Mouse (Mus musculus) heart, postnatal 0 days (tissue): ENCODE results near the gene Pde1c. TPM values are rescaled to one million over a fixed set of nuclear protein-coding genes. Genes with fewer than 3 reads are reported as not detected.

Experiments
- ATAC-seq: fragments of 200-750 bp; cut with Nextera tagmentation; 2 replicates; pipeline ENCODE4 v1.8.0; 2017; ENCODE audit warnings: low read depth, moderate number of reproducible peaks, moderate library complexity; ENCODE audit not compliant: insufficient read depth
- DNase-seq: peaks from one replicate; pipeline ENCODE4 v3.0.0-alpha.2; 2016; ENCODE audit warnings: low spot score
- H3K27ac ChIP-seq: fragments of 300-500 bp; sonication (generic); 2 replicates; pipeline ENCODE4 v1.5.1; 2014; ENCODE audit warnings: low read depth, mild to moderate bottlenecking
- H3K27me3 ChIP-seq: fragments of 300-500 bp; sonication (generic); 2 replicates; pipeline ENCODE4 v1.6.1; 2014; ENCODE audit warnings: low read length, mixed read lengths; ENCODE audit not compliant: control insufficient read depth, insufficient read depth
- H3K36me3 ChIP-seq: fragments of 300-500 bp; sonication (generic); replicated peaks from 2 replicates; pipeline ENCODE4 v1.6.1; 2014; ENCODE audit warnings: low read length, mixed read lengths; ENCODE audit not compliant: control insufficient read depth, insufficient read depth
- H3K4me1 ChIP-seq: fragments of 300-500 bp; sonication (generic); 2 replicates; pipeline ENCODE4 v1.6.1; 2014; ENCODE audit warnings: antibody characterized with exemption; ENCODE audit not compliant: control insufficient read depth, insufficient read depth
- H3K4me2 ChIP-seq: fragments of 300-500 bp; sonication (generic); 2 replicates; pipeline ENCODE4 v1.6.1; 2014; ENCODE audit warnings: low read depth, mild to moderate bottlenecking, low read length, moderate library complexity
- H3K4me3 ChIP-seq: fragments of 300-500 bp; sonication (generic); 2 replicates; pipeline ENCODE4 v1.5.1; 2014; ENCODE audit warnings: low read depth, low read length
- H3K9ac ChIP-seq: fragments of 300-500 bp; sonication (generic); replicated peaks from 2 replicates; pipeline ENCODE4 v1.6.1; 2014; ENCODE audit warnings: low read depth, low read length, mixed read lengths
- H3K9me3 ChIP-seq: fragments of 300-500 bp; sonication (generic); replicated peaks from 2 replicates; pipeline ENCODE4 v1.6.1; 2016; ENCODE audit warnings: low read length; ENCODE audit not compliant: control insufficient read depth
- CTCF ChIP-seq: IDR thresholded peaks from 2 replicates; pipeline ENCODE4 v1.5.1; 2016; ENCODE audit warnings: antibody characterized with exemption, control low read depth, low read depth
- EP300 ChIP-seq: IDR thresholded peaks from 2 replicates; pipeline ENCODE4 v1.6.1; 2016; ENCODE audit warnings: antibody characterized with exemption, low read depth
- WGBS: fragments of 180-500 bp; shearing (Covaris S2); extraction: QIAGEN DNeasy Blood & Tissue Kit; methylation state at CpG from one replicate; pipeline ENCODE4 v1.1.7; 2014; 5-methylcytosine and 5-hydroxymethylcytosine counted together
- polyA plus RNA-seq: library from polyadenylated mRNA; unstranded; fragments of >200 nt; fragmentation: Nextera tagmentation; extraction: Ambion mirVana; gene quantifications from 2 replicates; pipeline ENCODE4 v1.2.1, GENCODE M21; 2015
- total RNA-seq: library from RNA; depleted of rRNA; stranded (reverse); fragments of >200 nt; gene quantifications from 2 replicates; pipeline ENCODE4 v1.2.3, GENCODE M21; 2014; ENCODE audit warnings: low replicate concordance

Gene Pde1c
- total and polyA plus RNA-seq, 2 experiments from 2014 or later: 26.8 to 83.2 TPM

- Histone ChIP-seq H3K4me2 (no peak overlapping the region), H3K4me3 (no peak overlapping the region), H3K27ac (no peak overlapping the region), H3K36me3 (no peaks in the 10 kb centered on the region), H3K9me3 (no peaks in the 10 kb centered on the region), H3K27me3 (no peaks in the 10 kb centered on the region), H3K9ac (no peak overlapping the region), H3K4me1 (no peaks in the 10 kb centered on the region)
- no peak for DNase-seq
- no peak for ATAC-seq
- TF ChIP-seq EP300: no peak
- no peak for TF ChIP-seq CTCF
- WGBS: 80% methylated on average over 4 of the region's 4 CpGs
Observed at GRCm38 (mm10) chr6:56441501-56441900, 127.4 kb downstream of the Pde1c start.

GRCm38 (mm10) chr6:56425846-56426245, 143.1 kb downstream of the Pde1c start:
- 70% methylated on average over 5 of the region's 5 CpGs for WGBS
- Histone ChIP-seq H3K4me2 (no peak overlapping the region), H3K9me3 (no peaks in the 10 kb centered on the region), H3K4me1 (no peaks in the 10 kb centered on the region), H3K36me3 (no peaks in the 10 kb centered on the region), H3K9ac (no peak overlapping the region), H3K27ac (no peak overlapping the region), H3K27me3 (no peaks in the 10 kb centered on the region), H3K4me3 (no peak overlapping the region)
- DNase-seq: no peak
- no peak for ATAC-seq
- TF ChIP-seq EP300 (no peak), CTCF (no peak)

GRCm38 (mm10) chr6:56422866-56423265, 146.0 kb downstream of the Pde1c start:
- no peaks in the 10 kb centered on the region for H3K9me3 ChIP-seq
- TF ChIP-seq EP300 (no peak), CTCF (no peak)
- no peak overlapping the region for H3K9ac ChIP-seq
- WGBS: 71% methylated on average over 3 of the region's 3 CpGs
- H3K4me3 ChIP-seq: no peak overlapping the region
- H3K4me1 ChIP-seq: no peaks in the 10 kb centered on the region
- ATAC-seq (no peak), DNase-seq (no peak)
- H3K4me2 ChIP-seq: no peak overlapping the region
- no peaks in the 10 kb centered on the region for H3K27me3 ChIP-seq
- no peak overlapping the region for H3K27ac ChIP-seq
- no peaks in the 10 kb centered on the region for H3K36me3 ChIP-seq

- no peak for ATAC-seq
Observed at GRCm38 (mm10) chr6:56416191-56416590, 152.7 kb downstream of the Pde1c start.

GRCm38 (mm10) chr6:56389178-56389577, 179.7 kb downstream of the Pde1c start:
- H3K27me3 ChIP-seq: no peaks in the 10 kb centered on the region
- H3K27ac ChIP-seq: no peak overlapping the region
- no peak for DNase-seq
- H3K36me3 ChIP-seq: no peaks in the 10 kb centered on the region
- no peak overlapping the region for H3K4me2 ChIP-seq
- TF ChIP-seq CTCF (no peak), EP300 (no peak)
- 83% methylated on average over 5 of the region's 5 CpGs for WGBS
- H3K4me1 ChIP-seq: peaks cover 10% of the 10 kb centered on the region; the same call in 1 of the 2 replicates
- H3K9me3 ChIP-seq: no peaks in the 10 kb centered on the region
- no peak overlapping the region for H3K9ac ChIP-seq
- no peak for ATAC-seq
- H3K4me3 ChIP-seq: no peak overlapping the region

More at GRCm38 (mm10) chr6:56416191-56416590, 152.7 kb downstream of the Pde1c start:
- no peaks in the 10 kb centered on the region for H3K36me3 ChIP-seq
- H3K4me1 ChIP-seq: no peaks in the 10 kb centered on the region
- H3K9ac ChIP-seq: no peak overlapping the region
- DNase-seq: no peak
- no peaks in the 10 kb centered on the region for H3K27me3 ChIP-seq
- H3K9me3 ChIP-seq: no peaks in the 10 kb centered on the region
- WGBS: 54% methylated on average over 4 of the region's 4 CpGs
- no peak overlapping the region for H3K4me3 ChIP-seq
- no peak overlapping the region for H3K27ac ChIP-seq
- no peak overlapping the region for H3K4me2 ChIP-seq
- TF ChIP-seq CTCF (no peak), EP300 (no peak)

GRCm38 (mm10) chr6:56376359-56376758, 192.5 kb downstream of the Pde1c start:
- Histone ChIP-seq H3K4me1 (peaks cover 31% of the 10 kb centered on the region), H3K27me3 (no peaks in the 10 kb centered on the region), H3K27ac (no peak overlapping the region), H3K4me3 (no peak overlapping the region), H3K9ac (no peak overlapping the region), H3K36me3 (no peaks in the 10 kb centered on the region), H3K4me2 (no peak overlapping the region), H3K9me3 (no peaks in the 10 kb centered on the region)
- TF ChIP-seq CTCF (no peak), EP300 (no peak)
- ATAC-seq (no peak), DNase-seq (no peak)
- whole genome bisulfite sequencing: 89% methylated on average over 3 of the region's 3 CpGs
